Mouse (Mus musculus) embryonic facial prominence, embryonic 13.5 days (tissue): Measurements from ENCODE around the gene Barhl2. TPM values are rescaled to one million over a fixed set of nuclear protein-coding genes. Genes with fewer than 3 reads are reported as not detected.

ENCODE experiments used
- ATAC-seq: fragments of 200-750 bp; cut with Nextera tagmentation; 2 replicates; pipeline ENCODE4 v1.8.0; 2017; ENCODE audit warnings: low read depth; ENCODE audit not compliant: insufficient number of reproducible peaks, insufficient read depth, low FRiP score, low TSS enrichment
- H3K27ac ChIP-seq: fragments of 300-500 bp; sonication (generic); 2 replicates; pipeline ENCODE4 v1.5.1; 2015; ENCODE audit warnings: moderate library complexity, mild to moderate bottlenecking, inconsistent platforms
- H3K27me3 ChIP-seq: fragments of 300-500 bp; sonication (generic); 2 replicates; pipeline ENCODE4 v1.6.1; 2015; ENCODE audit warnings: mild to moderate bottlenecking, inconsistent platforms
- H3K36me3 ChIP-seq: fragments of 300-500 bp; sonication (generic); 2 replicates; pipeline ENCODE4 v1.6.1; 2015; ENCODE audit warnings: mild to moderate bottlenecking, inconsistent platforms
- H3K4me1 ChIP-seq: fragments of 300-500 bp; sonication (generic); 2 replicates; pipeline ENCODE4 v1.6.1; 2015; ENCODE audit warnings: inconsistent platforms
- H3K4me2 ChIP-seq: fragments of 300-500 bp; sonication (generic); 2 replicates; pipeline ENCODE4 v1.6.1; 2015; ENCODE audit warnings: moderate library complexity, mild to moderate bottlenecking, inconsistent platforms
- H3K4me3 ChIP-seq: fragments of 300-500 bp; sonication (generic); 2 replicates; pipeline ENCODE4 v1.5.1; 2015; ENCODE audit warnings: mild to moderate bottlenecking, inconsistent platforms
- H3K9ac ChIP-seq: fragments of 300-500 bp; sonication (generic); 2 replicates; pipeline ENCODE4 v1.6.1; 2015; ENCODE audit warnings: mild to moderate bottlenecking, inconsistent platforms
- H3K9me3 ChIP-seq: fragments of 300-500 bp; sonication (generic); 2 replicates; pipeline ENCODE4 v1.6.1; 2016; ENCODE audit warnings: inconsistent platforms
- WGBS: fragments of 180-500 bp; shearing (Covaris S2); methylation state at CpG from one replicate; pipeline ENCODE4 v1.1.7; 2015; ENCODE audit warnings: mixed read lengths; 5-methylcytosine and 5-hydroxymethylcytosine counted together
- polyA plus RNA-seq: library from polyadenylated mRNA; unstranded; fragments of >200 nt; fragmentation: Nextera tagmentation; extraction: Ambion mirVana; gene quantifications from 2 replicates; pipeline ENCODE4 v1.2.1, GENCODE M21; 2015

Barhl2 gene
- polyA plus RNA-seq, 1 experiment from 2014 or later = not detected

GRCm38 (mm10) chr5:106445681-106446080, 12.3 kb downstream of the Barhl2 start:
- Histone ChIP-seq H3K27ac (no peak overlapping the region), H3K27me3 (peaks cover 77% of the 10 kb centered on the region), H3K4me2 (no peak overlapping the region), H3K9me3 (no peaks in the 10 kb centered on the region), H3K9ac (no peak overlapping the region), H3K36me3 (no peaks in the 10 kb centered on the region), H3K4me3 (no peak overlapping the region), H3K4me1 (peaks cover 5% of the 10 kb centered on the region; the same call in 1 of the 2 replicates)
- 74% methylated on average over 3 of the region's 3 CpGs for WGBS
- ATAC-seq = no peak

- WGBS = 92% methylated on average over 7 of the region's 7 CpGs
- H3K4me1 ChIP-seq = no peaks in the 10 kb centered on the region
- no peaks in the 10 kb centered on the region for H3K9me3 ChIP-seq
- H3K36me3 ChIP-seq = no peaks in the 10 kb centered on the region
- H3K27ac ChIP-seq = no peak overlapping the region
- ATAC-seq = no peak
- no peak overlapping the region for H3K9ac ChIP-seq
- H3K4me2 ChIP-seq = no peak overlapping the region
- no peak overlapping the region for H3K4me3 ChIP-seq
- peaks cover 15% of the 10 kb centered on the region for H3K27me3 ChIP-seq
Observed at GRCm38 (mm10) chr5:106438916-106439315, 19.1 kb downstream of the Barhl2 start.

- H3K9me3 ChIP-seq = no peaks in the 10 kb centered on the region
- no peaks in the 10 kb centered on the region for H3K4me1 ChIP-seq
- WGBS = 69% methylated on average over 7 of the region's 7 CpGs
- H3K36me3 ChIP-seq = no peaks in the 10 kb centered on the region
- no peak overlapping the region for H3K27ac ChIP-seq
- H3K4me3 ChIP-seq = no peak overlapping the region
- H3K4me2 ChIP-seq = no peak overlapping the region
- no peak for ATAC-seq
- 0 out of 2 replicates have a peak, but pooled peaks cover 4% of the 10 kb centered on the region for H3K27me3 ChIP-seq
- no peak overlapping the region for H3K9ac ChIP-seq
Observed at GRCm38 (mm10) chr5:106426069-106426468, 31.9 kb downstream of the Barhl2 start.

- no peak for ATAC-seq
- no peak overlapping the region for H3K27ac ChIP-seq
- H3K4me2 ChIP-seq = no peak overlapping the region
- H3K4me1 ChIP-seq = no peaks in the 10 kb centered on the region
- H3K36me3 ChIP-seq = no peaks in the 10 kb centered on the region
- H3K9ac ChIP-seq = no peak overlapping the region
- H3K9me3 ChIP-seq = no peaks in the 10 kb centered on the region
- H3K4me3 ChIP-seq = no peak overlapping the region
- WGBS = 83% methylated on average over 8 of the region's 8 CpGs
- H3K27me3 ChIP-seq = no peaks in the 10 kb centered on the region
Observed at GRCm38 (mm10) chr5:106420871-106421270, 37.1 kb downstream of the Barhl2 start.

- no peak for ATAC-seq
- Histone ChIP-seq H3K9me3 (no peaks in the 10 kb centered on the region), H3K9ac (no peak overlapping the region), H3K4me3 (no peak overlapping the region), H3K4me1 (no peaks in the 10 kb centered on the region), H3K27me3 (no peaks in the 10 kb centered on the region), H3K27ac (no peak overlapping the region), H3K4me2 (no peak overlapping the region), H3K36me3 (no peaks in the 10 kb centered on the region)
- WGBS = 86% methylated on average over 11 of the region's 11 CpGs
Observed at GRCm38 (mm10) chr5:106420370-106420769, 37.6 kb downstream of the Barhl2 start.

GRCm38 (mm10) chr5:106417210-106417609, 40.8 kb downstream of the Barhl2 start:
- Histone ChIP-seq H3K4me1 (no peaks in the 10 kb centered on the region), H3K27ac (no peak overlapping the region), H3K9ac (no peak overlapping the region), H3K36me3 (no peaks in the 10 kb centered on the region), H3K27me3 (no peaks in the 10 kb centered on the region), H3K9me3 (no peaks in the 10 kb centered on the region), H3K4me2 (no peak overlapping the region), H3K4me3 (no peak overlapping the region)
- ATAC-seq = no peak
- WGBS = 21% methylated on average over 7 of the region's 7 CpGs

- Histone ChIP-seq H3K9ac (no peak overlapping the region), H3K4me1 (no peaks in the 10 kb centered on the region), H3K36me3 (no peaks in the 10 kb centered on the region), H3K4me2 (no peak overlapping the region), H3K9me3 (no peaks in the 10 kb centered on the region), H3K27me3 (no peaks in the 10 kb centered on the region), H3K27ac (no peak overlapping the region), H3K4me3 (no peak overlapping the region)
- 77% methylated on average over 6 of the region's 6 CpGs for WGBS
- no peak for ATAC-seq
Observed at GRCm38 (mm10) chr5:106416550-106416949, 41.4 kb downstream of the Barhl2 start.

GRCm38 (mm10) chr5:106415734-106416133, 42.2 kb downstream of the Barhl2 start:
- Histone ChIP-seq H3K4me2 (no peak overlapping the region), H3K27me3 (no peaks in the 10 kb centered on the region), H3K9me3 (no peaks in the 10 kb centered on the region), H3K36me3 (no peaks in the 10 kb centered on the region), H3K4me1 (no peaks in the 10 kb centered on the region), H3K9ac (no peak overlapping the region), H3K4me3 (no peak overlapping the region), H3K27ac (no peak overlapping the region)
- no peak for ATAC-seq
- 77% methylated on average over 6 of the region's 6 CpGs for WGBS

- Histone ChIP-seq H3K27ac (no peak overlapping the region), H3K4me2 (no peak overlapping the region), H3K9ac (no peak overlapping the region), H3K4me1 (no peaks in the 10 kb centered on the region), H3K27me3 (no peaks in the 10 kb centered on the region; the same call in 1 of the 2 replicates), H3K9me3 (no peaks in the 10 kb centered on the region), H3K4me3 (no peak overlapping the region), H3K36me3 (no peaks in the 10 kb centered on the region)
- 83% methylated on average over 2 of the region's 2 CpGs for WGBS
- ATAC-seq = no peak
Observed at GRCm38 (mm10) chr5:106402761-106403160, 55.2 kb downstream of the Barhl2 start.

Other genes starting within 250 kb of the Barhl2 start
- gene Gm17304, start 150.9 kb upstream of the Barhl2 start, polyA plus RNA-seq = not detected in 2 replicates
- gene Zfp644, start 239.1 kb upstream of the Barhl2 start, polyA plus RNA-seq = 86.3 and 96.1 TPM in 2 replicates